Mouse (Mus musculus): Measurements from ENCODE around the gene Sel1l. TPM values are rescaled to one million over a fixed set of nuclear protein-coding genes. Genes with fewer than 3 reads are reported as not detected.

Gene Sel1l
- 10 to 100 TPM; 55.6 to 63.7 TPM for polyA plus RNA-seq (2017; shearing (Covaris generic))

DNA sequence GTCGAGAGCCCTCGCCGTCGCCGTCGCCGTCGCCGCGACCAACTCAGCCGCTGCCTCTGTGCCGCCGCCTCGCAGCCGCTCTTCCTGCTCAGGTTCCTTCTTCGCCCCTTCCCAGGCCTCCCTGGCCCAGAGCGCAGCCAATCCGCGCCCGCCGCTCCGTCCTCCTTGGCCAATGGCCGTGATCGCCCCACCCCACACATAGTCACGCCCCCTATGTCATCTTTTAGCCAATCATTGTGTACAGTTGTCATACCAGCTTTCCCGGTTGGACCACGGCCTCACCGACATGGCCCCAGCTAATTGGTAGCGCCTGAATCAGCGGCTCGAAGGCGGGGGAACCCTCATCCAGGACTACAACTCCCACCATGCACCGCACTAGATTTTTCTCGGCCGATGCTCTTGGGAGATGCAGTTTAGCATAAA, at the start of gene Sel1l:
Gene Sel1l (minus strand): TSS at position 113 of the 423 bp plus-strand sequence.
- peak; percentile 99 for ATAC-seq

DNA sequence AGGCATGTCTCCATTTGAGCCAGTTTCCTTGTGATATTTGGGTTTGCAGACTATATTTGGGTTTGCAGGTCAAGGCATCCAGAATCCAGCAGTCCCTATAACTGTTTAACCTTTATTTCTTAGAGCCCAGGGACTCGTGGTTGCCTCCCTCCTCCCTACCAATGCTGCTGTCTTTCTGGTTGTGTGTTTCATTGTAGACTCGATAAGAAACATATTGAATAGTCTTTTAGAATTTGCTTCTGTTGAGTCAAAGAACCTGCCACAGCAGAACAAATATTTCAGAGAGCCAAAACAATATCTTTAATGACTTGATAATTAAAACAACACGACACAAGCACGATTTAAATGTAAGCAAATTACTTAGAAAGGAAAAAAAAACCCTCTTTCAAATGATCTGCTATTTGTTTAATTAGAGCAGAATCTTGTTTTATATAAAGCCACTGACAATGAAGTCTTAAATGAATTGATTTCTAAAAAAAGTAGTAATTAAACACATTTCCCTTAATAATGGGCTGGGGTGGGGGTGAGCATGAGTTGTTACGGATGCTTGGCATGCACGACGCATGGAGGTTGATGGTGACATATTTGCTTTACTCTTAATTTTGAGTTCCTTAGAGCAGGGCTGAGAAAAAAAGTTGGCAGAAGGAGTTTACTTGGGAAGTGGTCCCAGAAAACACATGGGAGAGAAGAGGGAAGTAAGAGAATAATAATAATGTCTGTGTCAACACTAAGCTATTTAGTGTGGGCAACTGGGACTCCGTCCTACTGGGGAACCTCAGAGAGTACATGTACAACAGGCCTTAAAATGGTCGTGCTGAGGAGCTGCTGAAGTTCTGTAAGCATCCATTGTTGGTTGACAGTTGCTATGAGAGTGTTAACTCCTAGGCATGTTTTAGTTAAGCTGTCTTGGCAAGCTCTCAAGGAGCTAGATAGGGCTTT, 43.9 kb upstream of the Sel1l start:
- no peak for ATAC-seq

DNA sequence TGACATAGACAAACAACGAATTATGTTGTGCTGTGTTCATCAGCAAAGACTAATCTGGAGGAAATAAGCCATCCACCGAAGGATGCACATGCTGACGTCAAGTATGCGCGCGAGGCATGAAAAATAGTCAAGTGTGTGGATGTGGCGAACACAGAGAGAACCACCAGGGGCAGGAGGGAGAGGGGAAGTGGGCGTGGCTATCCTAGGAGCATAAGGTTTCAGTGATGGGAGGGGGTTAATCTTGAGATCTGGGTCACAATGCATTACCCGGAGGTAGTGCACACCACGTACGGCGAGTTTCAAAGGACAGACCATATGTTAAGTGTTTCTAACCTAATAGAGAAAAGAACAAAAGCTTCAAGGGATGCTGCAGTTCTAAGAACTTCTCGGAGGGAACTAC, 31.5 kb upstream of the Sel1l start:
- ATAC-seq = no peak

DNA sequence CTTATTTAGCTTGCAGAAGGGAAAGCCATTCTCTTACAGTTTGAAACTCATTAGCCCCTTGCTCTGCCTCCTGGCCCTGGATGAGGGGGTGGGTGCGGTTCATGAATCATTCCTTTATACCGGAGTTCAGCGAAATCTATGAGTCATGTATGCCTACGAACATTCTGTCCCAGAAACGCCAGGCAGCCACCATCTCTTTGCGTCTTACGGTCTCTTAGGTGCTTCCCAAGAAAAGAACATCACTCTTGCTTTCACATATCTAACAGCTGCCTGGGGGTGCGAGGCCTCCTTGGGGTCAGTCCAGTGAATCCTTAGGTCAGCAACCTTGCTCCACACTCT, 29.9 kb upstream of the Sel1l start:
- ATAC-seq = no peak

DNA sequence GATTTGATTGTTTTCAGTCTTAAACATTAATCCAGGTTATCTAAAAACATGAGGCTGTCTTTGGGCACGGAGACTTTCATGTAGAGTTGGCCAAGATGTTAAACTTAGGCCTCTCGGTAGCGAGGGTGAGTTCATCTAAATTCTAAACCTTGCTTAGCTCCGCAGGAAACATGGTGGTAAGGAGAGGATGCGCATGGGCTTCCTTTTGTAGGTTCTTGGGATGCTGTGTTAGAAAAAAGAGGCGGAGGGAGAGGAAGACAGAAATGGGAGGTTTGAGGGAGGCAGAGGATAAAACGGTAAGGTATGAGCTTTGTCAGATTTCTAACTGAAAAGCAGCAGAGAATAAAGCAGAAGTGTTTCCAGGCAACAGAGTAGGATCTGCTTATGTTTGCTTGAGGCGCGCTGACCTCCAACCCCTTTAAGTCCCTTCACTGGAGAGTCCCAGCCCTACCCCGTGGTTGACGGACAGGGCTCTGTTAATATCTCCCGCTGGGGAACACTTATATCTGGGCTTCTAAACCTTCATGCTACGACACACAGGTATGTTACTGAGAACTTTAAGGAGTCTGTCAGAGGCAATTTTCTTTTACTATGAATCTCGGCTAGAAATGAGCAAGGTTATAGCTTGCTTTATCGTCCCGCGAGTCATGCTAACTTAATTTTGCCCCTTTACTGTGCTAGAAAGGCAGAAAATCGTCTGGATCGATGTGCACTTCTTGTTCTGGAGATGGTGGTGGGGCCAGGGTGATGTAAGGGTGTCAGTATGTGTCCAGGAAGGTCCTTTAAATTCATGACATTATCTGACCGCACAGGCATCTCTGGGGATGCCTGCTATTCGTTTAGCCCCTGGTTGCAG, 29.3 kb upstream of the Sel1l start:
- ATAC-seq = no peak

DNA sequence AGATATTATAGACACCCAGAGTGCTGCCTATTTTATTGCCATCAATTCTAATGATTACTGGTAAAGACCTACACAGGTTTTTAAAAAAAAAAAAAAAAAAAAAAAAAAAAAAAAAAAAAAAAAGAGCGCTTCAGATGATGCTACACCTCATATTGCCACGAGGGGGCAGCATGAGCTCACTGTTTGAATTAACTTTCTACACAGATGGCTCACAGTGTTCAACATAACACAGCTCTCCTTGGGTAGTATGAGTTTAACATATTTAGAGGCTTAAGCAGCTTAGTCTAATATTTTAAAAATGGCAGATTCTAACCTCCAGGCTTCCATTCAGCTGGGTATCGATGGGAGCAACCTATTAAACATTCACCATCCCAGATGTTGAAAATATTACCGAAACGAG, 28.7 kb upstream of the Sel1l start:
- peak; percentile 79 for ATAC-seq

DNA sequence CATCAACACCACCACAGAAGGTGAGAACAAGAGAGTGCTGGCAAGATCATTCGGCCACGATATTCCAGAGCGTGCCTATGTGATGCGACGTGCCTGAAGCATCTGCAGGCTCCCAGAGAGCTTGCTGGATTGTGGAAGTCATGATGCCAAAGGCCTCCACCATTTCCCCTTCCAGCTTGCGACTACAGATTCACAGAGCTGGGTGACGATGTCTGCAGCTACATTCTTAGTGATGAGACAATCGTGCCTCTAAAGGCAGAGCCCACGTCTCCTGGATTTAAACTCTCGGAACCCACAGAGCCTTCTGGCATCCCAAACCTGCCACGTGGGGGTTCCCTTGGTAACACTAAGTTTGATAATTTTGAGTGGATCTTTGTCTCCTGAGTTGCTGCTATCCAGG, 21.7 kb upstream of the Sel1l start:
- ATAC-seq = no peak

DNA sequence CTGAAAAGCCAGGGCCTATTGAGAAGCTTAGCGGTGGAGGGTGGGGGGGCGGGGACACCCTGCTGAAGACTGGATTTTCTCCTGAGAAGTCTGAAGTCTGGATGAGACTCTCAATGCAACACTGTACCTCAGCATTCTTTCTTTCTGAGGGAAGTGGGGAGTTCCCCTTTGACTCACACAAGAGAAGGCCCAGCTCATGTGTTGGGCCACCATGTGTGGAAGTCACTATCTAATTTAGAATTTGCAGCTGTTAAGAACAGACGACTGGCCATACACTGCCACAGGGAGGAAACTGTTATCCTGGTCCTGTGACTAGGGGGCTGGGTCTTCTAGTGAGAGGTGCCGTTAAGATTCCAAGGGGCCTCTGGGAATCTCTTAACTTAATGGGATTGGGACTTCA, 20.4 kb upstream of the Sel1l start:
- ATAC-seq = no peak

DNA sequence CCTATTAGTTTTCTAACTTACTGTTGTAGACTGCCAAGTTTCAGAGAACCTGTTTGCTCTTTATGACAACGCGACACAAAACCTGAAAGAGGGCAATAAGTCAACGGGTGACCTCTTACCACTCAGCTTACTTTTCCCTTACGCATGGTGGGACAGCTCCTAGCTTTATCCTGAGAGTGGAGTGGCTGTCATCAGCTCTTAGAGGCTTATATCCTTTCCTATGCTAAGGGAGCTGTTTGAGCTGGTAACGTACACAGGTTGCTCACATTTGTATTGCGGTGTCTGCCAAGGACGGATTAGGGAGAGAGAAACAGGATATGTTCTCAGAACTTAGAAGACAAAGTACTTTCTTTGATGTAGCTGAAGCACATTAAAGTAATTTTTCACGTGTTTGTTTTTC, 5.4 kb upstream of the Sel1l start:
- no peak for ATAC-seq

DNA sequence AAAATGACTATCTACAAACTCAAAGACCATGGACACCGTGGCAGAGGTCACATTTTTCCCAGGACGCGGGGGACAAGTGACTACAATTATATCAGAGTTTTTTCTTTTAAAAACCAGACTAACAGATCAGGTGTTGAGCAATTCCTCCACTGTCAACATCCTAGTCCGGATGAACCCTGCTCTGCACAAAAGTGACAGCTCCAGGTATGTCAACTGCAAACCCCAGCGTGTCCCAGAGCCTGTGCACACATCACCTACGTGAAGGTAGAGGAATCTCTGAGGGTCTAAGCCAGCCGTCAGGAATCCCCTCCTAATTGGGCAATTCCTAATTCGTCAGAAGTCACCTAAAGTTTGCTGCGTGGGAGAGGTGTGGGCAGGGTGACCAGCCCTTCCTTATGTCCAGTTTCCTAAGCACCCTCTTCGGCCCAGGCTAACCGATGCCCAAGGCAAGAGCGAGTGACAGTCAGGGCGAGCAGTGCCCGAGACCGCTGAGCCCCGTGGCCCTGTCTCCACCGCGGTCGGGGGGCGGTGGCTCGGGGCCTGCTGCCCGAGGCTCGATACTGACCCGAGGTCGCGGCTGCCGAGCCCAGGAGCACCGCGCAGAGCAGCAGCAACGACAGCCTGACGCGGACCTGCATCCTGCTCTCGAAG, 438 bp downstream of the Sel1l start:
- no peak for ATAC-seq

DNA sequence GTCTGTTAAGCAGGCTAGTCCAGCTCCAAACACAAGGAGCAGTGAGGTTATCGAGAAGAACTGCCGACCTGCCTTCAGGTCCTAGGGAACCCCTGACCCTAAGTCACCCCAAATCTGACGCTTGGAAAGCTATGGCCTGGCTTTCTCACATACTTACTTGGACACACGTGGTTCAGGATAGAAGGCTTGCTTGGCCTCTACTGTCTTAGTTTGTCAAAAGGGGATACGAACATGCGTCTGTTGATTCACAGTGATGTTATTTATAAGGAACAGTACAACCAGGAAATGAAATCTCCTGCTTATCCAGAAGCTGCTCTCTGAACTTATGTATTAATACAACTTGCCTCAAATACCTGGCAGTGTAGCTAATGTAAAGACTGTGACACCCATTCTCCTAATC, 2.9 kb downstream of the Sel1l start:
- no peak for ATAC-seq

DNA sequence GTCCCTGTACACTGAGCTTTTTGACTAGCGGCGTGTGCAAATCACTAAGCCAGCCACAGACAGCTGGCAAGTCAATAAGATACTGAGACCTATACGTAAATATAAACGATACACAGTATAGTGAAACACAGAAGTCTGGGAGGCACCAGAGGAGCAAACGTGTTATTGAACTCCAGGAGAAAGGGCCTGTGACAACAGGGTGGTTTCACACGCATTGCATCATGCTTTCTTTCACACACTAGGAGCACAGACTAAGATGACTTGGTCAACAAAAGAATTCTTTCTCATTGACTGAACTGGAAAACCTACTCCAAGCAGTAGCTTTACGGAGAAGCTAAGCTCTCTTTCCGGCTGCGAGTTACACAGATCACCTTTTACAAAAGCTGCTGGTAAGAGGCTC, 3.6 kb downstream of the Sel1l start:
- no peak for ATAC-seq

DNA sequence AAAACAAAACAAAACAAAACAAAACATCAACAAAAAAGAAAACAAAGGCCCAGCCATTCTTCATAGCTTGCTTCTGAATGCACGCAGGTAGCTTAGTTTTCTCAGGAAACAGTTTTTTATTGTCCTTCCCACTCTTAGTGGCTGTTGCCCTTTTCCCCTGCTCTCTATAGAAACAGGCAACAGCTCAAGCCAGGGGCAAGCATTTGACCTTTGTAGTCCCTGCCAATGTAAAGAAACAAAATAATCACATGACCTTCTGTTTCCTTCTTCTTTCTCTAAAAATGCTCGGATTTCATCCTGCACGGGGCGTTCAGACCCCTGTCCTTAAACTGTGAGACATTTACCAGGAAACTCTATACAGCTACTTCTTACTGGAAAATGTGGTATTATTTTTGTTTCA, 4.4 kb downstream of the Sel1l start:
- no peak for ATAC-seq

DNA sequence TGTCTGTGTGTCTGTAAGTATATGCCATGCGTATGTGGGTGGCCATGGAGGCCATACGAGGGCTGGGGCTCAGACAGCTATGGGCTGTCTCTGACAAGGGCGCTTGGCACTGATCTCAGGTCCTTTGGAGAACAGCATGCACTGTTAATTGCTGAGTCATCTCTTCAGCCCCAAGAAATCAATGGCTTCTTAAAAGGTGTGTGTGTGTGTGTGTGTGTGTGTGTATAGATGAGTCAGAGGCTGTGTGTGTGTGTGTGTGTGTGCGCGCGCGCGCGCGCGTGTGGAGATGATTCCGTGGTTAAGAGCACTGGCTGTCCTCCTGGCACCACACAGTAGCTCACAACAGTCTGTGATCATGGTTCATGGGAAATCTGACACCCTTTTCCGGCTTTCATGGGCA, 5.1 kb downstream of the Sel1l start:
- no peak for ATAC-seq

DNA sequence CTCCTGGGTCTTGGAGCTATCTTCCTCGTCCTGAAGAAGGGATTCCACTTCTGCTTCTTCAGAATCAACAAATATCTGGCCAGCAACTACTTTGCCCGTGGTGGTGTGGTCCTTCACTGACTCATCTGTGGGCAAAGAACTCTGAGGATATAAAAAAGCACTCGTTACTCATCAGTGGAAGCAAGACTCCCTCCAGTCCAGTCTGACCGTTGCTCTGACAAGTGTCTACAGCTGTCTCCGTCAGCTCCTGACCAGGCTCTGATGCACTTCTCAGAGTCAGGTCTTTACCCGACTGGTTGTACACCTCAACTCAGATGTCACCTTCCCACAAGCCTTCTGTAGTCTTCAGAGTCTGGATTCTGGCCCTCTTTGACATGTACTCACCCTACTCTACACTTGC, 7.2 kb downstream of the Sel1l start:
- ATAC-seq = no peak

DNA sequence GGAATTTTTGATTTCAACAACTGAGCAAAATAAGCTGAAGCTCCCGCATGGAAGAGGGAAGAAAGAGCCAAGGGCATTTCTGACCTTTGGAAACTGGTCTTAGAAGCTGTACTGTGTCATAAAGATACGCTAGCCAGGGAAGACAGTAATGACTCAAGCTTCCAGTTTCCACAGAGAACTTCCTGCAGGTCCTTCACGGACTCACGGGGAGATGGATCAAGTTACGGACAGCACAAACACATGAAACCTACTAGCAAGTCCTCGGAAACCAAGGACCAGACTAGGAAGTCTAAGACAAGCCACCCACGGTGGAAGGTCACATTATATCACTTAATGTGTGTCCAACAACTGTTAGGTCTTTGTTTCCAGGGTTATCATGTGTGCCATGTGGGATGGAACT, 10.7 kb downstream of the Sel1l start:
- ATAC-seq = no peak

DNA sequence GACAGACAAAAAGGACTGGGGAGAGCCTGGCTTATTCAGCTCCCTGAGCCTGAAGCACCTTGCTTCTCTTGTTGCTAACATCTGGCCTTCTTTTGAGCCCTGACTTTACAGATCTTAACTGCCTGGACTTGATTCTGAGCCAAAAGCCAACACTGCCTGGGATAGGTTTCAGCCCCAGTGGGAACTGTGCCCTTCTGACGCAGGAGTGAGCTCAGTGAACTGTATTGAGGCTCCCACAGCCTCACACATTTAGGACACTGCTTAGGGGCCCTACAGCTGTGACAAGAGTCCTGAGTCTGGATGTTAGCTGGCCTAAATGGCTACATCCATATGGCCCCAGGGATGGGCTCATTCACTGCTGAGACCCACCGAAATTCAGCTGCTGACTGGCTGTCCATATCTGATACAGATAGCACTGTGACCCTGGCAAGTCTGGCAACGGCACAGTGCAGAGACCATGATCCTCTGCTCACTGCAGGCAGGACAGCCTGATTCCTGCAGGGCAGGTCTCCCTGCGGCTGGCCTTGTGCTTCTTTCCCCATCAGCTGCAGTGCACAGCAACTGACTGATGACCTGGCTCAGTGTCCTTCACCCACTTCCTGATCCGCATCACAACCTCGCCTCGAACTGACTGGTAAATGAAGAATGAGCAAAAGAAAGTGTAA, 11.4 kb downstream of the Sel1l start:
- no peak for ATAC-seq

DNA sequence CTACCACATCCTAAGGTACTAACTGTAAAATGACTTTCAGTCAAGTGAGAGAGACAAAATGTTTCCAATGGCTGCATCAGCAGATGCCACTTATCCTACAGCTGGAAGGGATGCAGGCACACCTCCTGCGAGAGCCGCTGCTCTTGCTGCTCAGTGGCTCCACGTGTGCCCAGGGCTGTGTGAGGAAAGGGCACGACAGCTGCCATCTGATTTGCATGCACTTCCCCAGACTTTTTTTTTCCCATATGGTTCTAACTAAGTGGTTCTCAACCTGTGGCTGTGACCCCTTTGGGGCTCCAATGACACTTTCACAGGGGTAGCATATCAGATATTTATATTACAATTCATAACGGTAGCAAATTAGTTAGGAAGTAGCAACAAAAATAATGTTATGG, 15.0 kb downstream of the Sel1l start:
- no peak for ATAC-seq

DNA sequence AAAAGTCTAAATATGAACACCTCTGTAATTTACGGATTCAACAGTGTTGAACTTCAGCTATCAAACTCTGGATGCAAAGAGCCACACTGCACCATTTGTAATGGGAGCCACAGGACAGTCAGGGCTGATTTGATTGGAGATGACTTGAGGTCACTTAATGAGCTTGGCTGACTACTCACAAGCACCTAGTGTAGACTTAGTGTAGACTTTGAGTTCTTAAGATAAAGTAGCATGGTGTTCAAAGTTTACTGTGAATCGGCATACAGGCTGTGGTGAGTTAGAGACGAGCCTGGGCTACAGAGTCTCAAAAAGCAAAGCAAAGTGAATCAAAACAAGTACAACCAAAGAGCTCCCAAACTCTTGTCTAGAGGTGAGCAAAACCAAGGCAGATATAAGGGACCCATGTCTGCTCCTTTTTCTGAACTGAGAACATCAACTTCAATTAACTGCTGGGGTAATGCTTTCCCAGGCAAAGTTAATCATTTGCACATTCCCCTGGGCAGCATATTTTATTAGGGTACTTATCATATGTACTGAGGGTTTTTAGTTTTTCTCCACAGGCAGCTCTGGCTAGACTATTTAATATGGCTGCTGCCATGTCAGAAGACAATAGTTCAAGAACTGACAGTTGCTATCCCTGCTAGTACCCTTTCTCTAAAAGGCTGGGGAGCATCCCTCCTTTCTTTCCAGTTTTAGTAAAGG, 15.6 kb downstream of the Sel1l start:
- no peak for ATAC-seq

DNA sequence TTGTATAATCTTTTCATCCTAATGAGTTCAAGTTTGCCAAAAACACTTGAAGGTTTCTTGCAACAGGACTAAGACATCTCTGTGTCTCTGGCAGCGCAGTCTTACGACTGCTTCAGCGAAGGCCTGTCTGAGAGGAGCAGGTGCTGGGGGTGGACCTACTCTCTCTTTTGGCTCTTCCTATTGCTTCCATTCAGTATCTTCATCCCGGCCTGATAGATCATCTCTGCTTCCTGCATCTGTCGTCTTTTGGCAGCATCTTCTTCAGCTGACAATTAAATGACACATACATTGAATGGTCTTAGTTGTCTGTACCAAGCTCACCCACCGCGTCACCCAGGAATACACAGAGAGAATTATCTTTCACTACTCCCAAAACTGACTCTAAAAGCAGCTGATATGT, 17.5 kb downstream of the Sel1l start:
- ATAC-seq = no peak

DNA sequence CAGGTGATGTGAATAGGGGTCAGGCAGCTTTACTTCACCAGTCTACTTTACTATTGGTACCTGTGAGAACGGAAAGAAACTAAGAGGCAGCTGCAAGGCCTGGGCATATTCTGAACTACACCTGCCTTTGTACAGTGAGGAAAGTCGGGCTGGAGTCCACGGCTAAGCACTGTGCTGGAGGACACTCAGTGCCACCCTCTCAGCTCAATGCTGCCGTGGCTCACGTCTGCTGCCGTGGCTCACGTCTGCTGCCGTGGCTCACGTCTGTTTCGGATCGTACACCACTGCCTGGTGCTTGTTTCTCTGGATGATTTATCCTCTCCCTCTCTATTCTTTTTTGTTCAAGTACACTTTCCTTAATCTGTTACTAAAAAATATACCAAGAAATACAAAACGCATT, 28.5 kb downstream of the Sel1l start:
- no peak for ATAC-seq

DNA sequence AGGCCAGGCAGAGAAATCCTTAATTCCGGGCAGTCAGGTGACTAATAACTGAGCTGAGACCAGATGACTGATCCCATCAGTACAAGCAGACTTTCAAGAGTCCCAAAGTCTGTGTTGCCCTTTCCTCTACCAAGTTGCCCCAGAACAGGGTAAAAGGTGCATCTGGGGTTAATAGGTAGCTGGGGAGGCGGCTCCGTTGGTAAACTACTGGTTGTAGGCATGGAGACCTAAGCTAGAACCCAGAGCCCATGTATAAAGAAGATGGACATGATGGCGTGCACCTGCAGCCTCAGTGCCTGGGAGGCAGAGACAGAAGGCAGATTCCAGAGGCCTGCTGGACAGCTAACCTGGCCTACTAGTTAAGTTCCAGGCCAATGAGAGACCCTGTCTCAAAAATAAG, 30.2 kb downstream of the Sel1l start:
- no peak for ATAC-seq
